Mouse (Mus musculus) G1E (cell line): ENCODE data around the gene Rhbdf2.

ENCODE experiments used
- CTCF ChIP-seq: IDR thresholded peaks from 2 replicates; pipeline ENCODE4 v1.5.1; 2012; ENCODE audit warnings: low read depth, low read length, inconsistent platforms, mixed read lengths
- GATA1 ChIP-seq: IDR thresholded peaks from 2 replicates; pipeline ENCODE4 v1.6.1; 2012; ENCODE audit warnings: borderline replicate concordance, low read length, inconsistent platforms, mixed read lengths
- POLR2AphosphoS5 ChIP-seq: IDR thresholded peaks from 2 replicates; pipeline ENCODE4 v1.6.1; 2012; ENCODE audit warnings: low read depth, low read length, inconsistent platforms; ENCODE audit not compliant: insufficient replicate concordance

- TF ChIP-seq CTCF (no peak), GATA1 (no peak), POLR2AphosphoS5 (no peak)
Measured at GRCm38 (mm10) chr11:116593345-116593744, 33.5 kb downstream of the Rhbdf2 start.
